Comparison of ENCODE assay signal across 8 mouse cellular contexts in the genomic region with DNA sequence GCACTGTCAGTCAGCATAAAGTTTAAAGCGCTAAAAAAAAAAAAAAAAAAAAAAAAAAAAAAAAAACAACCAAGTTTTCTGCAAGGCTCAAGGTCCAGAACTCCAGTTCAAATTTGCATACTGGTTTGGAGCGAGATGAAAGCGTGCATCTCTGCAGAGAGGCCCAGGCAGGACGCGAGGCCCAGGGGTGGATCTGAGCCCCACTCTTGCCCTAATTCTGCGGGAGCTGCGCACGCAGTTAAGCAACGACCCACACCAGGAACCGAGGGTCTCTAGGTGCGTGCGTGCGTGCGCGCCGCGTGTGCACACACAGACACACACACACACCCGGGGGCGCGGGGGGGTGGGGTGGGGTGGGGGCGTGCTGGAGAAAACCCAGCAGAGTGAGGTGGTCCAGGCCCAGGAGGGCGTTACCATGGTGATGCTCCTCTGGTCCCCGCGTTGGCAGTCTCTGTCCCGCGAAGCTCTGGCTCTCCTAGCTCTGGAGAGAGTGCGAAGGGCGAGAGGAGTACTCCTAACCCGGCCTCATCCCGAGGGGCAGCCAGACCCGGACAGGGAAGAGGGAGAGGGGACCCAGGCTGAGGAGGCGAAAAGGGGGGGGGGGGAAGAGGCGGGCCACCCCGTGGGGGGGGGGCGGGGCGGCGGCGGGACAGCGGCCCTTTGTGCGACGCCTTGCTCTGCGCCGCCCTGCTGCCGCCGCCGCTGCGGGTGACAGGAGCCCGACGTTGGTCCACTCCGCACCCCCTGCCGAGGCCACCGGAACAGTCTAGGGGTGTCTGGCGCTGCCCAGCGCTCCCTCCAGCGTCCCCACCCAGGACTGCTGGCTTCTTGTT. TPM values are rescaled to one million over a fixed set of nuclear protein-coding genes. Genes with fewer than 3 reads are reported as not detected.
DNase-seq lines count a peak whose midpoint lies in the region; ATAC-seq and TF ChIP-seq lines count a peak whose summit lies in the region.

A gene (minus strand): TSS at position 553 of the 833 bp plus-strand sequence.

- peak within 1 kb of the TSS; percentile 78 for H3K4me2 ChIP-seq in forebrain, embryonic 13.5 days
- peak within 1 kb of the TSS; percentile 69 for H3K4me2 ChIP-seq in intestine, postnatal 0 days (replicated peaks; ENCODE audit: low read depth)

- peak within 1 kb of the TSS; percentile 45 for H3K4me3 ChIP-seq in forebrain, embryonic 13.5 days
- peak within 1 kb of the TSS; percentile 38 for H3K4me3 ChIP-seq in intestine, postnatal 0 days (ENCODE audit: low read depth, low read length)

- WGBS in forebrain, embryonic 13.5 days: under 1% methylated on average over 31 of the region's 55 CpGs
- 1% methylated on average over 41 of the region's 55 CpGs for WGBS in intestine, postnatal 0 days

- peak; percentile 12; the same call in 1 of the 2 replicates for TF ChIP-seq CTCF in intestine, postnatal 0 days (IDR thresholded peaks at IDR 0.05; ENCODE audit: low read depth)

- H3K9ac ChIP-seq in forebrain, embryonic 13.5 days: peak within 1 kb of the TSS; percentile 73
- H3K9ac ChIP-seq in intestine, postnatal 0 days (ENCODE audit: low read depth, low read length): peak within 1 kb of the TSS; percentile 37

- H3K36me3 ChIP-seq in forebrain, embryonic 13.5 days (ENCODE audit: poor library complexity, severe bottlenecking): no peaks in the 10 kb centered on the region
- no peaks in the 10 kb centered on the region for H3K36me3 ChIP-seq in intestine, postnatal 0 days (ENCODE audit: control insufficient read depth, insufficient read depth)

- peak; percentile 89 for ATAC-seq in forebrain, embryonic 13.5 days
- ATAC-seq in intestine, postnatal 0 days: peak; percentile 79

- peaks cover 16% of the 10 kb centered on the region for H3K4me1 ChIP-seq in forebrain, embryonic 13.5 days
- 0 out of 2 replicates have a peak, but pooled peaks cover 3% of the 10 kb centered on the region for H3K4me1 ChIP-seq in intestine, postnatal 0 days (replicated peaks; ENCODE audit: control insufficient read depth, insufficient read depth, low read length)

- peak; percentile 63 to 70 for DNase-seq in cerebellum, postnatal 10 days
- no peak for DNase-seq in cerebellum, postnatal 36 days
- DNase-seq in Muller cell, postnatal 12 days (ENCODE audit: inconsistent ontology term): peak; percentile 36
- peak; percentile 51 for DNase-seq in lung, postnatal 10 days
- DNase-seq in urinary bladder, adult 2 months (ENCODE audit: low spot score): no peak
- DNase-seq in cerebellum, adult 9-11 months: no peak

- H3K9me3 ChIP-seq in forebrain, embryonic 13.5 days (replicated peaks): no peaks in the 10 kb centered on the region
- H3K9me3 ChIP-seq in intestine, postnatal 0 days (ENCODE audit: control insufficient read depth): no peaks in the 10 kb centered on the region

- H3K27me3 ChIP-seq in forebrain, embryonic 13.5 days: no peaks in the 10 kb centered on the region
- no peaks in the 10 kb centered on the region for H3K27me3 ChIP-seq in intestine, postnatal 0 days (replicated peaks; ENCODE audit: control insufficient read depth, insufficient read depth, low read length)

- no peak within 1 kb of the TSS; the same call in 1 of the 2 replicates for H3K27ac ChIP-seq in forebrain, embryonic 13.5 days
- no peak within 1 kb of the TSS for H3K27ac ChIP-seq in intestine, postnatal 0 days (ENCODE audit: low read depth, low read length)

RNA-seq across cellular contexts. Expression of the gene that starts here (rescaled TPM):
- polyA plus RNA-seq in forebrain, embryonic 13.5 days (2015; fragmentation: Nextera tagmentation; extraction: Ambion mirVana): 2.3 and 2.7 TPM in 2 replicates
- polyA plus RNA-seq in intestine, postnatal 0 days (2015; fragmentation: Nextera tagmentation; extraction: Ambion mirVana): 0.76 and 0.82 TPM in 2 replicates
- 1.9 and 2.5 TPM in 2 replicates for polyA plus RNA-seq in urinary bladder, adult 2 months (2012; rRNA removed)

Comparison
In these comparisons a context has a peak if more than half of its experiments do, and no peak if none do; other contexts are left out.
1. DNase-seq: peak in cerebellum, postnatal 10 days (2 of 2), Muller cell, postnatal 12 days (single experiment) and lung, postnatal 10 days (single experiment); none in cerebellum, postnatal 36 days (0 of 2), urinary bladder, adult 2 months (single experiment) and cerebellum, adult 9-11 months (single experiment).
2. Peak in ATAC-seq, H3K4me3 ChIP-seq, H3K9ac ChIP-seq and H3K4me2 ChIP-seq in intestine, postnatal 0 days; RNA of the gene not detected or under 1 TPM.